Mouse (Mus musculus): ENCODE measurements around the gene Adam12.
A peak's percentile ranks its signal among the peaks of the same experiment; 100 is the strongest.

Adam12 gene

GRCm38 (mm10) chr7:133870265-133870664 lies 361.7 kb downstream of the Adam12 start:
- no peak for DNase-seq (ENCODE audit: low read depth)

GRCm38 (mm10) chr7:133863684-133864083 lies 368.3 kb downstream of the Adam12 start:
- DNase-seq (ENCODE audit: low read depth): no peak

- DNase-seq (ENCODE audit: low read depth): no peak
These were observed 368.8 kb downstream of the Adam12 start for GRCm38 (mm10) chr7:133863151-133863550.

- no peak for DNase-seq (ENCODE audit: low read depth)
These were observed 369.2 kb downstream of the Adam12 start for GRCm38 (mm10) chr7:133862723-133863122.

- no peak for DNase-seq (ENCODE audit: low read depth)
These were observed 369.7 kb downstream of the Adam12 start for GRCm38 (mm10) chr7:133862233-133862632.

- DNase-seq (ENCODE audit: low read depth): no peak
These were observed 372.4 kb downstream of the Adam12 start for GRCm38 (mm10) chr7:133859548-133859947.

- no peak for DNase-seq (ENCODE audit: low read depth)
These were observed 373.4 kb downstream of the Adam12 start for GRCm38 (mm10) chr7:133858506-133858905.

- DNase-seq (ENCODE audit: low read depth): peak; percentile 33
These were observed 375.7 kb downstream of the Adam12 start for GRCm38 (mm10) chr7:133856278-133856677.

GRCm38 (mm10) chr7:133850735-133851134 lies 381.2 kb downstream of the Adam12 start:
- no peak for DNase-seq (ENCODE audit: low read depth)

- DNase-seq (ENCODE audit: low read depth): no peak
These were observed 383.8 kb downstream of the Adam12 start for GRCm38 (mm10) chr7:133848180-133848579.

GRCm38 (mm10) chr7:133847175-133847574 lies 384.8 kb downstream of the Adam12 start:
- DNase-seq (ENCODE audit: low read depth): no peak

- DNase-seq (ENCODE audit: low read depth): no peak
These were observed 389.9 kb downstream of the Adam12 start for GRCm38 (mm10) chr7:133842079-133842478.

GRCm38 (mm10) chr7:133839546-133839945 lies 392.4 kb downstream of the Adam12 start:
- no peak for DNase-seq (ENCODE audit: low read depth)

Measured in c-Kit-positive CD71-positive TER-119-negative erythroid progenitor cells, embryonic 14.5 days (primary cell).